Mouse (Mus musculus) forebrain, embryonic 10.5 days (tissue): ENCODE measurements at regions not wholly inside any gene's neighbourhood (a gene's known extent, or its start where the extent isn't known, plus 50 kb on each side); places are given as distances from the start of the nearest gene placed in this dataset.
A peak's percentile ranks its signal among the peaks of the same experiment; 100 is the strongest.

Source experiments
- DNase-seq: peaks from one replicate; pipeline ENCODE4 v3.0.0-alpha.2; 2017; ENCODE audit warnings: low spot score; ENCODE audit errors: extremely low spot score
- H3K27ac ChIP-seq: fragments of 300-500 bp; sonication (generic); 2 replicates; pipeline ENCODE4 v1.5.1; 2016; ENCODE audit warnings: mild to moderate bottlenecking
- H3K27me3 ChIP-seq: fragments of 300-500 bp; sonication (generic); 2 replicates; pipeline ENCODE4 v1.6.1; 2016; ENCODE audit warnings: mild to moderate bottlenecking; ENCODE audit not compliant: poor library complexity, severe bottlenecking
- H3K36me3 ChIP-seq: fragments of 300-500 bp; sonication (generic); replicated peaks from 2 replicates; pipeline ENCODE4 v1.6.1; 2016; ENCODE audit warnings: mild to moderate bottlenecking, moderate library complexity
- H3K4me1 ChIP-seq: fragments of 300-500 bp; sonication (generic); 2 replicates; pipeline ENCODE4 v1.6.1; 2016
- H3K4me3 ChIP-seq: fragments of 300-500 bp; sonication (generic); 2 replicates; pipeline ENCODE4 v1.5.1; 2016; ENCODE audit warnings: mild to moderate bottlenecking, moderate library complexity
- H3K9me3 ChIP-seq: fragments of 300-500 bp; sonication (generic); 2 replicates; pipeline ENCODE4 v1.6.1; 2016; ENCODE audit warnings: mild to moderate bottlenecking, moderate library complexity
- WGBS: fragments of 180-500 bp; shearing (Covaris S2); methylation state at CpG from one replicate; pipeline ENCODE4 v1.1.7; 2016; 5-methylcytosine and 5-hydroxymethylcytosine counted together

DNA sequence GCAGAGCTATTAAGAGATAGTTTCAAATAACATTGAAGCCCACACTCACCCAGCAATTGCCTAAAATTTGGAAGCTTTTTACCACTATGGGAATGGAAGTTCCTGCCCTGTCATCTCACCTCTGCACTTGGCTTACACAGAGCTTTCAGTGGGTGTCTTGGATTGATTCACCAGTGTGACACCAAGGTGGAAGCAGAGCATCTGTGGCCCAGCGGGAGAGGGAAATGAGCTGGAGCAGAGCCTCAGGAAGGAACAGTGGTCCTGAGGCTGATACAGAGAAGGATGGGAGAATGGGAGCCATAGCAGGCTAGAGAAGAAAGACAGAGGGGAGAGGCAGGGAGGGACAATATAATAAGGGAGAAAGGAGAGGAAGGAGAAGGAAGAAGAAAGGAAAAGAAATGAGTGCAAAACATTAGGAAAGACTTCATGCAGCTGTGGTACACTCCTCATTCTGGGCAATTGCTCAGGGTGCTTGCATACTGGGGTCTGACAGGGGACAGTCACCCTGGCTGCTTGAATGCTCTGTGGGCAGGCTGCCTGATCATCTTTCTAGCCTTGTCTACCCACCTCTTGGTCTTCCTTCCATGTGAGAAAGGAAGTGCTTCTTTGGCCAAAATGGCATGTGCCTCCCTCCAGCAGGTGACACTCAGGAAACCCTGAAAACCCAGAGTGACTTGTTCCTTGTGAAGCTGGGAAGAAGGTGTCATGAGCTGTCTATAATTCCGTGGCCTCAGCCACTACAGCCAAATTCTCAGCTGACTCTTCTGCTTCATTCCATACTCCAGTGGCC is 240.3 kb downstream of the Gm7361 start:
- DNase-seq = no peak
- H3K4me3 ChIP-seq = no peak overlapping the region
- H3K9me3 ChIP-seq = no peaks in the 10 kb centered on the region
- WGBS = 86% methylated on average over 2 of the region's 2 CpGs
- no peaks in the 10 kb centered on the region for H3K4me1 ChIP-seq
- H3K36me3 ChIP-seq = no peaks in the 10 kb centered on the region
- H3K27ac ChIP-seq = no peak overlapping the region
- no peaks in the 10 kb centered on the region for H3K27me3 ChIP-seq

DNA sequence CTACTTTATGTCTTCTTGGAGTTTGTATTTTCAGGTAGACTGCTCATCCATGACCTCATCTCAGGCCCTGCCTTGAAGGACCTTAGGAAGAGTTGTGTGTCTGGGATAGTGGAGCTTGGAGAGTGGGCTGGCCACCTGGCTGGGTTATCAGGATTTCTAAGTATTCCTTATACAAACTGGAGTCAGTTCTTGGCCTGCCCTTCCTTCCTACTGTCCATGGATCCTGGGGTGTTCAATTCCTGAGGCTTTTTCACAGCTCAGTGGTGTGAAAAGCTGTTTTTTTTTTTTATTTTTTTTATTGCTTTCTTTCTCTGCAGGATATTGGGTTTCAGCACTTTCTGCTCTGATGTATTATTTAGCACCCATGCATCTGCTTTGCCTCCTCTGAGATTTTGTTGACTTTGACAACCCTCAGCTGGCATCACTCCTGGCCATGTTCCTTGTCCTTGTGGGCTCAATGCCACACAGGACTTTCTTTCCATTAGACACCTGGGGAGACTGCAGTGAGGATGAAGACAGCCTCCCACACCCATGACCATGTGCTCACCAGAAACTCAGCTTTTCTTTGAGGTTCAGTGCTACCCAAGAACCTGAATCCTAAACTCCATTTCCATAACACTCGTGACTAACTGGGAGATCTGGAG is 252.2 kb downstream of the Gm7361 start:
- no peak for DNase-seq
- H3K4me1 ChIP-seq = 0 out of 2 replicates have a peak, but pooled peaks cover 3% of the 10 kb centered on the region
- H3K36me3 ChIP-seq = no peaks in the 10 kb centered on the region
- H3K27ac ChIP-seq = no peak overlapping the region
- no peak overlapping the region for H3K4me3 ChIP-seq
- H3K27me3 ChIP-seq = no peaks in the 10 kb centered on the region
- peaks cover 5% of the 10 kb centered on the region; the same call in 1 of the 2 replicates for H3K9me3 ChIP-seq
- 92% methylated on average over 1 of the region's 1 CpGs for WGBS

DNA sequence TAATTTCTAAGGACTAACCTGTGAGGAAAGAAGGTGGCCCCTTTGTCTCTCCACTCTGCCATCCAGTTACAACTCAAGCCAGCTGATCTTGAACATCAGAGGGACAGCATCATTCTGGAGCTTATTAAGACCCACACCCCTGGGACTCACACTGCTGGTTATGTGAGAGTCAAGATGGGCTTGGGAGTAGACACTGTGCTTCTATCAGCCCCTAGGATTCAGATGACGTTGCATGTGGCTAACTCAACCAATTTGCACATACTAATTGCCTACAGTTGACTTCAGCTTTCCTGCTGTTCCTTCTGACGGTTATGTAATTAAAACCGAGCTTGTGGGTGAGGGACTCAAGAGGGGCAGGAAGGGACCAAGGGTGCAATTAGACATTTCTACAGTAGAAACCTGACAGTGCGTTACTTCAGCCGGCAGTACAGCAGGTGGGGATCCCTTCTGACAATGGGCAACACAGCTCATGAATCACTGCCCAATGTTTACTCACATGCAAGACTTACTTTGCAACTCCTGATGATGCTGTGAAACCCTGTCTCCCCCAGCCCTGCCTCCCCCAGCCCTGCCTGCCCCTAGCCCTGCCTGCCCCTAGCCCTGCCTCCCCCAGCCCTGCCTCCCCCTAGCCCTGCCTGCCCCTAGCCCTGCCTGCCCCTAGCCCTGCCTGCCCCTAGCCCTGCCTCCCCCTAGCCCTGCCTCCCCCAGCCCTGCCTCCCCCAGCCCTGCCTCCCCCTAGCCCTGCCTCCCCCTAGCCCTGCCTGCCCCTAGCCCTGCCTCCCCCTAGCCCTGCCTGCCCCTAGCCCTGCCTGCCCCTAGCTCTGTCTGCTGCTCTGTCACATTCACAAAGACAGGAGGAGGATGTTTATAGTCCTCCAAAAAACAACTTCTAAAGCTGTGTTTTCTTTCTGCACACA is 255.8 kb downstream of the Gm7361 start:
- H3K9me3 ChIP-seq = no peaks in the 10 kb centered on the region
- no peaks in the 10 kb centered on the region for H3K27me3 ChIP-seq
- H3K27ac ChIP-seq = no peak overlapping the region
- H3K4me3 ChIP-seq = no peak overlapping the region
- 0 out of 2 replicates have a peak, but pooled peaks cover 3% of the 10 kb centered on the region for H3K4me1 ChIP-seq
- 61% methylated on average over 5 of the region's 5 CpGs for WGBS
- H3K36me3 ChIP-seq = no peaks in the 10 kb centered on the region
- DNase-seq = no peak

DNA sequence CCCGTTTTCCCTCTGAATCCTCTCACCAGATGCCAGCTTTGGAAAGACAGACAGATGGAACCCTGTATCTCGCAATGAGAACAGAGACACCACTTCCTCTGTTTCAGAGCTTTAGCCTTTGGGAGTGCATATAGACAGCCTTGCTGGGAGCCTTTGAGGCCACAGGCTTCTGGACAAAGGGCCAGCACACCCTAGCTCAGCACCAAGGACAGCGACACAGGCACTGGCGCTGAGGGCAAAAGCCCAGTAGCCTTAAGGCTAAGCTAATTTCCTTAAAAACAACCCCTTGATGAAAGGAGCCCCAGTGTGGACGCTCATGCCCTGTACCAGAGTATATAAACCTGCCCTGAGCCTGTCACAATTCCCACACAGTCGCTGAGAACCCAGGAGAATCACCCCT is 278.1 kb downstream of the Gm7361 start:
- no peaks in the 10 kb centered on the region for H3K9me3 ChIP-seq
- WGBS = 32% methylated on average over 6 of the region's 6 CpGs

DNA sequence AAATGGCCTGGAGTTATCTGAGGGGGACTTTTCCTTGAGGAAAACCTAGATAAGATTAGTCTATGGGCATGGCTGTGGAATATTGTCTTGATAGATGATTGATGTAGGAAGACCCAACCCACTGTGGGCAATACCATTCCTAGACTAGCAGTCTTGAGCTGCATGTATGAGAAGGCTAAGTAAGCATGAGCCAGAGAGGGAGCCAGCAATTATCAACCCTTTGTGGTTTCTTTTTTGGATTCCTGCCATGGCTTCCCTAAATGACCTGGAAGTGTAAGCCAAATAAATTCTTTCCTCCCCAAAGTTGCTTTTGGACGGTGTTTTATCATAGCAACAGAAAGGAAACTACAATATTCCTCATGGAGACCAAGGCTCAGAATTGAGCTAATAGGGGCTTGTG is 253.7 kb upstream of the Dpp6 start:
- 89% methylated on average over 1 of the region's 1 CpGs for WGBS
- Histone ChIP-seq H3K27me3 (no peaks in the 10 kb centered on the region), H3K4me1 (no peaks in the 10 kb centered on the region), H3K4me3 (no peak overlapping the region), H3K9me3 (peaks cover 5% of the 10 kb centered on the region; the same call in 1 of the 2 replicates), H3K36me3 (no peaks in the 10 kb centered on the region), H3K27ac (no peak overlapping the region)
- DNase-seq = no peak

More for the DNA sequence above, 278.1 kb downstream of the Gm7361 start:
- peak; percentile 42 for DNase-seq
- no peaks in the 10 kb centered on the region for H3K27me3 ChIP-seq
- H3K4me3 ChIP-seq = no peak overlapping the region
- H3K4me1 ChIP-seq = no peaks in the 10 kb centered on the region
- H3K36me3 ChIP-seq = no peaks in the 10 kb centered on the region
- no peak overlapping the region for H3K27ac ChIP-seq

DNA sequence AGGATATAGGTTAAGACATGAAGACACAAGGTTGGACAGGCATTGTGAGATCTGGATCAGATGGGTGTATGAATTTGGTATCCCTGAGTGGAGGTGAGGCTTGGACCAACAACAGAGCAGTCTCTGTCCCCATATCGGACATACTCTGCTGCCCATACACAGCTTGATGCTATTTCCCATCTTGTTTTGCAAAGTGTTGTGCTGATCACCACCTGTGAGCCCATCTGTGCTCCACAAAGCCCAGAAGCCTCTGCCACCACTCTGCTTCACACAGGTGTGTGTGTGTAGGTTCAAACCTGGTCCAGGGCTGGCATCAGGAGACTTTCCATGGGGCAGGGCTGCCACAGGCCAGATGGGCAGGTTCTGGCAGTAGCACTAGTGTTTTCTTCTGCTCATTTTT is 252.9 kb upstream of the Dpp6 start:
- Histone ChIP-seq H3K36me3 (no peaks in the 10 kb centered on the region), H3K4me3 (no peak overlapping the region), H3K27ac (no peak overlapping the region), H3K27me3 (no peaks in the 10 kb centered on the region), H3K9me3 (peaks cover 5% of the 10 kb centered on the region; the same call in 1 of the 2 replicates), H3K4me1 (no peaks in the 10 kb centered on the region)
- no peak for DNase-seq
- WGBS = 80% methylated on average over 1 of the region's 1 CpGs

DNA sequence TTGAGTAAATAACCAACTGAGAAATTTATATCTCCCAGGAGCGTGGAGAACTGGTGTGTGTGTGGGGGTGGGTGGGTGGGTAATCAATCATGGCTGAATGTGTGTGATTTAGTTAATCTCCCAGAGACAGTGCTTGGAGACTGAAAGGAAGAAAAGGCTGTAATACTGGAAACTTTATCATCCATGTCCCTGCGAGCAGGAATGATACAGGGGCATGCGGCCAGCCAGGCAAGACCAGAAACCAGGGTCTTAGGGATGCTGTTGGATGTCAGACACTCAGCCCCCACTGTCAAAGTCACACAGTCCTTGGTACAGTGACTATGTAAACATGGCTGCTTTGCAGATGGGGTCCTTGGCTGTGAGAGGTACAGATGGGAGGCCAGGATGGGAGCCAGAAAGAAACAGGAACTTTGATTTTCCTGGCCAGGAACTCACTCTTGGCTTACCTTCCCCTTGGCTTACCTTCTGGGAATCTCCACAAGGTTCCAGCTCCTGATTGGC is 244.3 kb upstream of the Dpp6 start:
- Histone ChIP-seq H3K27me3 (no peaks in the 10 kb centered on the region), H3K27ac (no peak overlapping the region), H3K9me3 (no peaks in the 10 kb centered on the region), H3K36me3 (no peaks in the 10 kb centered on the region), H3K4me1 (no peaks in the 10 kb centered on the region), H3K4me3 (no peak overlapping the region)
- no peak for DNase-seq
- 96% methylated on average over 3 of the region's 3 CpGs for WGBS

DNA sequence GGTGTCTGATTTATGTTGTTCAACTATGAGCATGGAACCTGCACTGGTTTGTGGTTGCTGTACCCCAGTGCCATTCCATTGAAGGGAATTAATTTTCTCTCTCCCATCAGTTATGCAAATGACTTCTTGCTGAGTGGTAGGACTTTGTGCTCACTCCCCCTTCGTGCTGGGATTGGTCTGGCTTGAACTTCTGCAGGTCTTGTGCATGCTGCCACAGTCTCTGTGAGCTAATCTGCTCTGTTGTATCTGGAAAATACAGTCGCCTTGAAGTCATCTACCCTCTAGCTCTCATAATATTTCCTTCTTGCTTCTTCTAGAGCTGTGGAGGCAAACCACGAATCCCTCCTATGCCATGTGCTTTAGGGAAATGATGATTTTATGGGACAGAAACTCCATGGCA is 243.6 kb upstream of the Dpp6 start:
- Histone ChIP-seq H3K36me3 (no peaks in the 10 kb centered on the region), H3K27me3 (no peaks in the 10 kb centered on the region), H3K4me1 (no peaks in the 10 kb centered on the region), H3K27ac (no peak overlapping the region), H3K4me3 (no peak overlapping the region), H3K9me3 (no peaks in the 10 kb centered on the region)
- no peak for DNase-seq
- WGBS = 72% methylated on average over 3 of the region's 3 CpGs

DNA sequence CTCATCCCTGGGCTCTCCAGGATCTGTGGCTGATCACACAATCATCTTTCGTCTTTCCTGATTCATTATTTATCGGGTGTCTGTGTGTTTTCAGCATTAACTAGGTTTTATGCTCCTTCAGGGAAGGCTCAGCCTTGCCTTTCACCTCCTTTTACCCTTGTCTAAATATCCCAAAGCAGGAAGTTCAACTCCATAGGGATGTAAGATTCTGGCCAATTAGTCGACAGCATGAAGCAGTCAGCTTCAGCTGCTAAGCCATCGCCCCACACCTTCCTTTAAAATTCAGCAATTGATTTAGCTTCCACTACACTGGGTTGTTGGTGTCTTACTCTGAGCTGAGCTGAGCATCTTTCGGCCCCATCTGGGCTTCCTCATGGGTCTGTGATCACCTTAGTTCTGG is 230.9 kb upstream of the Dpp6 start:
- Histone ChIP-seq H3K27me3 (no peaks in the 10 kb centered on the region), H3K36me3 (no peaks in the 10 kb centered on the region), H3K4me3 (no peak overlapping the region), H3K9me3 (no peaks in the 10 kb centered on the region), H3K27ac (no peak overlapping the region), H3K4me1 (no peaks in the 10 kb centered on the region)
- WGBS = 88% methylated on average over 5 of the region's 5 CpGs
- no peak for DNase-seq

DNA sequence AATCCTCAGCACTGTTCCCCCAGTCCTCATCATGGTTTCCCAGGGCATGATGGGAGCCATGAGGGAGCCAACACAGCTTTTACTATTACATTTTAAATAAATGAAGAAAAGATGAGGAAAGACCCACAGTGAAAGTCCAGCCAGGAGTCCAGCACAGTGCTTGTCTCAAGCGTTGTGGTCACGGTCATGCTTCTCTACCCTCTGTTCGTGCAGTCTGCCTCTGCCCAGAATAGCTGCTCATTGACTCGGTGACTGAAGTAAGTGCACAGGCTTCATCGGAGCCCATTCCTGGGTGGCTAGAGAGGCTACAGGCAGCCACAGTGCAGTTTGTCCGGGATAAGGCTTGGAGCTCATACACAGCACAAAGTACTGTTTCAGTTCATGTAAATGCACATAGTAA is 226.1 kb upstream of the Dpp6 start:
- H3K27me3 ChIP-seq = no peaks in the 10 kb centered on the region
- H3K36me3 ChIP-seq = no peaks in the 10 kb centered on the region
- 89% methylated on average over 6 of the region's 6 CpGs for WGBS

DNA sequence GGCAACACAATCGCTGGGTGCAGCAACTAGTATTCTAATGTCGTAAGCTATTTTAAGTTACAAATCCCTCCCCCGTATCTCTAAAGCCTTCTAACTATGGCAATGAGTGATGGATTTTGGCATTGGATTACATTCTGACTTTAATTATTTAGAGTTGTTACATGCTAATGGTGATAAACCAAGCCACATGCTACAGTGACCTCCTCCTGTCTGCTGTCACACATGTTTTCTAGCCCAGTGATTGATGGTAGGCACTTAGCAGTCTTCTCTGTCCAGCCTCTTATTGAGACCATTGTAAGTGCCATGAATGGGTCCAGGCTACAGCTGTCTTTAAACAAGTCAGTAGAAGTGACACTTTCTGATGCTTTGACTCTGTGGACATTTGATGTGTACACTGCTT is 224.7 kb upstream of the Dpp6 start:
- Histone ChIP-seq H3K4me1 (no peaks in the 10 kb centered on the region), H3K4me3 (no peak overlapping the region), H3K27me3 (no peaks in the 10 kb centered on the region), H3K36me3 (no peaks in the 10 kb centered on the region), H3K27ac (no peak overlapping the region), H3K9me3 (no peaks in the 10 kb centered on the region)
- no peak for DNase-seq
- WGBS = 92% methylated on average over 3 of the region's 3 CpGs

More for the DNA sequence above, 226.1 kb upstream of the Dpp6 start:
- H3K27ac ChIP-seq = no peak overlapping the region
- DNase-seq = no peak
- H3K4me1 ChIP-seq = no peaks in the 10 kb centered on the region
- no peak overlapping the region for H3K4me3 ChIP-seq
- H3K9me3 ChIP-seq = no peaks in the 10 kb centered on the region

DNA sequence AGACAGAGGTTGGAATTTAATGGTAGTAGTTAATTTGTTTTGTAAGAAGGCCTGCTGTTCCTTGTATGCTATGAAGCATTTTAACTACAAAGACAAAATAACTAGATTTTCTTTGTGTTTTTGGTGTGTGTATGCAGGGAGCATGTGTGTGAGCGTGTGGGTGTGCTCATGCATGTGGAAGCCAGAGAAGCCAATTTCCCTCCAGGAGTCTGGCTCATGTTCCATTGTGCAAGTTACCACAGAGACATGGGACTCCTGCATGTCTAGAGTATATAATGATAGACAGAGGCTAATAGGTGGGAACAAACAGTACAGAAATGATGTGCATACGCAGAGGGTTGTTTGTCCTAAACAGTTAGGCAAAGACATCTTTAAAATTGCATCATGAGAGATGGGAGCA is 219.0 kb upstream of the Dpp6 start:
- no peak for DNase-seq
- Histone ChIP-seq H3K4me1 (no peaks in the 10 kb centered on the region), H3K36me3 (no peaks in the 10 kb centered on the region), H3K27me3 (no peaks in the 10 kb centered on the region), H3K4me3 (no peak overlapping the region), H3K27ac (no peak overlapping the region), H3K9me3 (no peaks in the 10 kb centered on the region)
- WGBS = 90% methylated on average over 2 of the region's 2 CpGs
